Mouse (Mus musculus) myocyte (in vitro differentiated cells): ENCODE data around the gene Rph3a.

Experiments
- MAX ChIP-seq: IDR thresholded peaks from one replicate; pipeline ENCODE4 v1.6.1; 2011; ENCODE audit warnings: low read depth, mild to moderate bottlenecking, control low read depth
- MYOD1 ChIP-seq, 3 experiments: IDR thresholded peaks; one replicate each; pipeline ENCODE4 v1.6.1; 2011; ENCODE audit warnings: control low read depth in 2 of 3, low read depth in 2 of 3, mild to moderate bottlenecking in 2 of 3, moderate library complexity in 1 of 3; ENCODE audit not compliant: insufficient read length in 2 of 3, control insufficient read depth in 1 of 3
- MYOG ChIP-seq, 3 experiments: IDR thresholded peaks; one replicate each; pipeline ENCODE4 v1.6.1; 2011; ENCODE audit warnings: control low read depth in 2 of 3, low read depth in 2 of 3, mild to moderate bottlenecking in 2 of 3; ENCODE audit not compliant: insufficient read length in 2 of 3, control insufficient read depth in 1 of 3, insufficient read depth in 1 of 3
- POLR2A ChIP-seq: IDR thresholded peaks from one replicate; pipeline ENCODE4 v1.6.1; 2011; ENCODE audit warnings: low read depth, mild to moderate bottlenecking, control low read depth, moderate library complexity; ENCODE audit not compliant: insufficient read length
- SRF ChIP-seq: IDR thresholded peaks from one replicate; pipeline ENCODE4 v1.6.1; 2011; ENCODE audit warnings: low read depth; ENCODE audit not compliant: control insufficient read depth, insufficient read length
- TCF12 ChIP-seq: IDR thresholded peaks from one replicate; pipeline ENCODE4 v1.6.1; 2011; ENCODE audit warnings: mild to moderate bottlenecking, control low read depth; ENCODE audit not compliant: poor library complexity, insufficient read depth, severe bottlenecking
- TCF3 ChIP-seq: IDR thresholded peaks from one replicate; pipeline ENCODE4 v1.6.1; 2011; ENCODE audit warnings: low read depth, control low read depth; ENCODE audit not compliant: insufficient read length
- USF1 ChIP-seq: IDR thresholded peaks from one replicate; pipeline ENCODE4 v1.6.1; 2011; ENCODE audit warnings: low read depth, mild to moderate bottlenecking, control low read depth, moderate library complexity

GRCm38 (mm10) chr5:120966894-120967293 is 43.0 kb downstream of the Rph3a start:
- TF ChIP-seq MYOG (IDR thresholded peaks at IDR 0.05; ENCODE audit: control insufficient read depth in 1 of 3, insufficient read depth in 1 of 3, insufficient read length in 2 of 3, low read depth in 2 of 3): no peak
- no peak for TF ChIP-seq POLR2A
- TF ChIP-seq USF1: no peak
- no peak for TF ChIP-seq MYOD1 (IDR thresholded peaks at IDR 0.05; ENCODE audit: control insufficient read depth in 1 of 3, insufficient read length in 2 of 3, low read depth in 2 of 3)
- TF ChIP-seq TCF12: no peak
- no peak for TF ChIP-seq MAX
- TF ChIP-seq SRF: no peak
- TF ChIP-seq TCF3: no peak
